Mouse (Mus musculus): ENCODE measurements around the gene Cep57l1. TPM values are rescaled to one million over a fixed set of nuclear protein-coding genes. Genes with fewer than 3 reads are reported as not detected.

The Cep57l1 gene
- polyA plus RNA-seq (2012; rRNA removed): 8.8 and 10.2 TPM in 2 replicates

GRCm38 (mm10) chr10:41809771-41810563 is at the start of gene Cep57l1, which contains the start of gene Sesn1:
TSS of gene Cep57l1 (minus strand) at chr10:41809871.
TSS of gene Sesn1 (plus strand) at chr10:41809935.

GRCm38 (mm10) chr10:41716029-41716897 is 93.4 kb downstream of the Cep57l1 start, which contains the start of gene Ccdc162:
TSS of gene Ccdc162 (minus strand) at chr10:41716634.

Other genes starting within 250 kb of the Cep57l1 start
- gene Ccdc162, start 93.2 kb downstream of the Cep57l1 start, polyA plus RNA-seq (2012; rRNA removed): 1.3 and 1.8 TPM in 2 replicates
- gene Sesn1, start 64 bp upstream of the Cep57l1 start, polyA plus RNA-seq (2012; rRNA removed): 36.1 and 36.5 TPM in 2 replicates
- gene Armc2, start 208.6 kb upstream of the Cep57l1 start, polyA plus RNA-seq (2012; rRNA removed): 11.4 and 14.6 TPM in 2 replicates